Mouse (Mus musculus) embryonic facial prominence, embryonic 10.5 days (tissue): ENCODE measurements at regions not wholly inside any gene's neighbourhood (a gene's known extent, or its start where the extent isn't known, plus 50 kb on each side); places are given as distances from the start of the nearest gene placed in this dataset.
A peak's percentile ranks its signal among the peaks of the same experiment; 100 is the strongest.

Source experiments
- DNase-seq: peaks from one replicate; pipeline ENCODE4 v3.0.0-alpha.2; 2017; ENCODE audit warnings: low spot score
- H3K27ac ChIP-seq: fragments of 300-500 bp; sonication (generic); replicated peaks from 2 replicates; pipeline ENCODE4 v1.5.1; 2016; ENCODE audit warnings: mild to moderate bottlenecking
- H3K27me3 ChIP-seq: fragments of 300-500 bp; sonication (generic); replicated peaks from 2 replicates; pipeline ENCODE4 v1.6.1; 2016; ENCODE audit warnings: low read depth, mild to moderate bottlenecking; ENCODE audit not compliant: poor library complexity, severe bottlenecking
- H3K36me3 ChIP-seq: fragments of 300-500 bp; sonication (generic); replicated peaks from 2 replicates; pipeline ENCODE4 v1.6.1; 2016; ENCODE audit warnings: mild to moderate bottlenecking, moderate library complexity
- H3K4me1 ChIP-seq: fragments of 300-500 bp; sonication (generic); 2 replicates; pipeline ENCODE4 v1.6.1; 2016
- H3K4me3 ChIP-seq: fragments of 300-500 bp; sonication (generic); 2 replicates; pipeline ENCODE4 v1.5.1; 2016; ENCODE audit warnings: mild to moderate bottlenecking, moderate library complexity
- H3K9me3 ChIP-seq: fragments of 300-500 bp; sonication (generic); 2 replicates; pipeline ENCODE4 v1.6.1; 2016; ENCODE audit warnings: mild to moderate bottlenecking
- WGBS: fragments of 180-500 bp; shearing (Covaris S2); methylation state at CpG from one replicate; pipeline ENCODE4 v1.1.7; 2016; 5-methylcytosine and 5-hydroxymethylcytosine counted together

GRCm38 (mm10) chr14:25392412-25392811, 66.6 kb upstream of the Zmiz1 start:
- Histone ChIP-seq H3K36me3 (no peaks in the 10 kb centered on the region), H3K27me3 (peaks cover 11% of the 10 kb centered on the region), H3K9me3 (no peaks in the 10 kb centered on the region), H3K4me1 (peaks cover 37% of the 10 kb centered on the region), H3K27ac (no peak overlapping the region), H3K4me3 (no peak overlapping the region)
- 72% methylated on average over 6 of the region's 6 CpGs for whole genome bisulfite sequencing
- DNase-seq = no peak

GRCm38 (mm10) chr14:25392940-25393339, 66.0 kb upstream of the Zmiz1 start:
- Histone ChIP-seq H3K27ac (no peak overlapping the region), H3K4me3 (no peak overlapping the region), H3K9me3 (no peaks in the 10 kb centered on the region), H3K36me3 (no peaks in the 10 kb centered on the region), H3K27me3 (peaks cover 5% of the 10 kb centered on the region), H3K4me1 (peaks cover 42% of the 10 kb centered on the region)
- WGBS = 86% methylated on average over 6 of the region's 6 CpGs
- no peak for DNase-seq

- WGBS = 68% methylated on average over 6 of the region's 6 CpGs
- Histone ChIP-seq H3K27ac (peak overlapping the region; percentile 57; the same call in 1 of the 2 replicates), H3K4me3 (no peak overlapping the region), H3K36me3 (no peaks in the 10 kb centered on the region), H3K9me3 (no peaks in the 10 kb centered on the region), H3K4me1 (peaks cover 51% of the 10 kb centered on the region), H3K27me3 (peaks cover 11% of the 10 kb centered on the region; the same call in 1 of the 2 replicates)
- DNase-seq = no peak
Observed at GRCm38 (mm10) chr14:25394931-25395330, 64.1 kb upstream of the Zmiz1 start.

GRCm38 (mm10) chr14:25396990-25397531, 61.9 kb upstream of the Zmiz1 start:
- Histone ChIP-seq H3K27ac (peak overlapping the region; percentile 86), H3K9me3 (no peaks in the 10 kb centered on the region), H3K27me3 (peaks cover 11% of the 10 kb centered on the region; the same call in 1 of the 2 replicates), H3K36me3 (no peaks in the 10 kb centered on the region), H3K4me3 (peak overlapping the region; percentile 48), H3K4me1 (peaks cover 58% of the 10 kb centered on the region)
- DNase-seq = peak; percentile 84
- under 1% methylated on average over 9 of the region's 9 CpGs for WGBS

GRCm38 (mm10) chr14:25397751-25398150, 61.2 kb upstream of the Zmiz1 start:
- H3K4me1 ChIP-seq = peaks cover 62% of the 10 kb centered on the region
- peak overlapping the region; percentile 48 for H3K4me3 ChIP-seq
- no peaks in the 10 kb centered on the region for H3K9me3 ChIP-seq
- H3K36me3 ChIP-seq = no peaks in the 10 kb centered on the region
- H3K27me3 ChIP-seq = peaks cover 8% of the 10 kb centered on the region; the same call in 1 of the 2 replicates
- WGBS = 9% methylated on average over 5 of the region's 5 CpGs
- peak overlapping the region; percentile 86 for H3K27ac ChIP-seq
- DNase-seq = peak; percentile 66

- WGBS = 90% methylated on average over 5 of the region's 5 CpGs
- H3K27me3 ChIP-seq = peaks cover 8% of the 10 kb centered on the region; the same call in 1 of the 2 replicates
- H3K4me3 ChIP-seq = no peak overlapping the region
- peaks cover 68% of the 10 kb centered on the region for H3K4me1 ChIP-seq
- no peaks in the 10 kb centered on the region for H3K36me3 ChIP-seq
- no peaks in the 10 kb centered on the region for H3K9me3 ChIP-seq
- H3K27ac ChIP-seq = peak overlapping the region; percentile 86
- DNase-seq = no peak
Observed at GRCm38 (mm10) chr14:25398745-25399144, 60.2 kb upstream of the Zmiz1 start.

- WGBS = 82% methylated on average over 3 of the region's 3 CpGs
- peaks cover 68% of the 10 kb centered on the region for H3K4me1 ChIP-seq
- H3K36me3 ChIP-seq = no peaks in the 10 kb centered on the region
- peak overlapping the region; percentile 86 for H3K27ac ChIP-seq
- H3K9me3 ChIP-seq = no peaks in the 10 kb centered on the region
- no peak for DNase-seq
- H3K4me3 ChIP-seq = no peak overlapping the region
- H3K27me3 ChIP-seq = peaks cover 8% of the 10 kb centered on the region; the same call in 1 of the 2 replicates
Observed at GRCm38 (mm10) chr14:25399286-25399685, 59.7 kb upstream of the Zmiz1 start.

- DNase-seq = no peak
- H3K27me3 ChIP-seq = peaks cover 8% of the 10 kb centered on the region; the same call in 1 of the 2 replicates
- H3K4me3 ChIP-seq = no peak overlapping the region
- WGBS = 86% methylated on average over 19 of the region's 19 CpGs
- H3K27ac ChIP-seq = peak overlapping the region; percentile 64; the same call in 1 of the 2 replicates
- H3K36me3 ChIP-seq = no peaks in the 10 kb centered on the region
- no peaks in the 10 kb centered on the region for H3K9me3 ChIP-seq
- peaks cover 54% of the 10 kb centered on the region for H3K4me1 ChIP-seq
Observed at GRCm38 (mm10) chr14:25401104-25401963, 57.7 kb upstream of the Zmiz1 start.

GRCm38 (mm10) chr14:25402409-25402808, 56.6 kb upstream of the Zmiz1 start:
- peaks cover 8% of the 10 kb centered on the region; the same call in 1 of the 2 replicates for H3K27me3 ChIP-seq
- no peak overlapping the region for H3K4me3 ChIP-seq
- H3K4me1 ChIP-seq = peaks cover 47% of the 10 kb centered on the region
- DNase-seq = no peak
- H3K36me3 ChIP-seq = no peaks in the 10 kb centered on the region
- H3K27ac ChIP-seq = 0 out of 2 replicates have a peak overlapping the region, but pooled peaks have one; percentile 64
- WGBS = 81% methylated on average over 1 of the region's 1 CpGs
- H3K9me3 ChIP-seq = no peaks in the 10 kb centered on the region

GRCm38 (mm10) chr14:25405191-25405590, 53.8 kb upstream of the Zmiz1 start:
- H3K36me3 ChIP-seq = no peaks in the 10 kb centered on the region
- H3K27me3 ChIP-seq = no peaks in the 10 kb centered on the region
- 85% methylated on average over 4 of the region's 4 CpGs for WGBS
- H3K4me3 ChIP-seq = no peak overlapping the region
- peaks cover 19% of the 10 kb centered on the region for H3K4me1 ChIP-seq
- H3K9me3 ChIP-seq = no peaks in the 10 kb centered on the region
- H3K27ac ChIP-seq = no peak overlapping the region
- DNase-seq = no peak

GRCm38 (mm10) chr14:25406059-25406458, 52.9 kb upstream of the Zmiz1 start:
- 85% methylated on average over 3 of the region's 3 CpGs for WGBS
- Histone ChIP-seq H3K4me1 (peaks cover 23% of the 10 kb centered on the region), H3K27me3 (no peaks in the 10 kb centered on the region), H3K9me3 (no peaks in the 10 kb centered on the region), H3K27ac (0 out of 2 replicates have a peak overlapping the region, but pooled peaks have one; percentile 2), H3K4me3 (no peak overlapping the region), H3K36me3 (no peaks in the 10 kb centered on the region)
- DNase-seq = no peak

GRCm38 (mm10) chr14:25406613-25407012, 52.4 kb upstream of the Zmiz1 start:
- no peaks in the 10 kb centered on the region for H3K9me3 ChIP-seq
- no peak overlapping the region for H3K27ac ChIP-seq
- no peaks in the 10 kb centered on the region for H3K27me3 ChIP-seq
- H3K4me1 ChIP-seq = peaks cover 25% of the 10 kb centered on the region
- no peak for DNase-seq
- H3K36me3 ChIP-seq = no peaks in the 10 kb centered on the region
- H3K4me3 ChIP-seq = no peak overlapping the region
- WGBS = 89% methylated on average over 6 of the region's 6 CpGs

- 75% methylated on average over 7 of the region's 7 CpGs for WGBS
- DNase-seq = no peak
- Histone ChIP-seq H3K27me3 (no peaks in the 10 kb centered on the region), H3K36me3 (no peaks in the 10 kb centered on the region), H3K9me3 (no peaks in the 10 kb centered on the region), H3K27ac (no peak overlapping the region; the same call in 1 of the 2 replicates), H3K4me1 (peaks cover 21% of the 10 kb centered on the region), H3K4me3 (no peak overlapping the region)
Observed at GRCm38 (mm10) chr14:25407111-25407510, 51.9 kb upstream of the Zmiz1 start.
